Mouse (Mus musculus): Measurements from ENCODE around the gene Gabrb1. TPM values are rescaled to one million over a fixed set of nuclear protein-coding genes. Genes with fewer than 3 reads are reported as not detected.
A peak's percentile ranks its signal among the peaks of the same experiment; 100 is the strongest.
"Not testable (repeated sequence)": the region's sequence is repeated elsewhere in the genome, so short reads cannot be mapped to it uniquely, and the experiment has no call there.

Gene Gabrb1
- polyA plus RNA-seq, 1 experiment from 2014 or later: 0.09 TPM

DNA sequence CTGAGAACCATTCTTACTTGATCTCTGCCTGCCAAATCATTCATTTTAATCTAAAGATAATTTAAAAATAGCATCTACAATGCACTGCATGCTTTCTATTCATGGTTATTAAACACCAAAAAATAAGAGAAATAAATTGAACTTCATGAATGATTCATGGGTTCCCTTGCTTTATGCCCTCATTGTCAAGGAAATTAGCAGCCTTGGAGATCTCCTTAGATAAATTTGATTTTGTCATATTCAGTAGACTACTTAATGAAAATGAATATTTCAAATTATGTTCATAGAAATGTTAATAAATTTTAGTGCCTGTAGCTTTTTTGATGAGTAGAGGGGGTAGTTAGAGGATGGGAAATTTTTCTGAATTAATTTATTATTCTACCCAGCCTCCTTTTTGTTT lies 379.0 kb downstream of the Gabrb1 start:
- H3K9me3 ChIP-seq (ENCODE audit: control insufficient read depth, low read length): no peaks in the 10 kb centered on the region
- H3K36me3 ChIP-seq (ENCODE audit: control insufficient read depth, insufficient read depth, low read length): no peaks in the 10 kb centered on the region
- ATAC-seq (ENCODE audit: low FRiP score, low TSS enrichment): no peak

DNA sequence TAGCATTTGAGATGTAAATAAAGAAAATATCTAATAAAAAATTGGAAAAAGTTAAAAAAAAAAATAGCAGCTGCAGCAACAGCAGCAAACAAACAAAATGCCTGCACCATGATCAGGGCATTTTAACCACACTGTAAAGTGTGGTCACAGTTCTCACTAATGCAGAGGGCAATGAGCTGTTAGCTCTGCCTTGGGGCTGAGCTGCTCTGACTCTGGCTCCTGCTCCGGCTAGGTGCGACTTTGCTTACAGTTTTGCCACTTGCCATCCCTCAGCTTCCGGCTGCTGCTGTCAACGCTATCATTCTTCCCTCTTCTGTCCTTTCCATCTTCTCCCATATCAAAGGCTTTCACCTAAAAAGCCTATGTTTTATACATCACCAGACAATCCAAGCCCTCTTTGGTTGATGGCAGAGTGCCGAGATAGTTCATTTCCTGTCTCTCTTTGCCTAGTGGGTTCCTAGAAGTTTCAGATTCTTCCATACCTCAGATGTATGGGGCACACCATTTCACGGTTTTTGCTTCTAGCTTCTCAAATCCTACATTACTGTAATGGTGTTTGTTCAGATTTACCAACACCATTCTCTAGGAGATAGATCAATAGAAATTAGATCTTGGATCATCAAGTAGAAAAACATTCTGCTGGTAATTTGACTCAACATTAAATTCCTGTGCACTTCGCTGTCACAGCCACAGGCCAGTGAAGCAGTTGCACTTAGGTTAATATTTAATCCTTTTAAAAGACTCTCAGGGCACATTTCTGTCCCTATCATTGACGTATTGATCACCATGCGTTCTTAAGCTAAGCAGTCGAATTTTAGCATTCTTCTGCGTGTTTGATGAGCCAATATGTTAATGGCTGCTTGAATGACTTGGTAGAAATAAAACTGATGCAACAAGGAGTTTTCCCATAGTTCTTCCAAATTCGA lies 385.6 kb downstream of the Gabrb1 start:
- Histone ChIP-seq H3K27ac (ENCODE audit: low read depth, low read length) (no peak overlapping the region), H3K4me3 (ENCODE audit: low read length) (no peak overlapping the region), H3K9ac (ENCODE audit: low read depth, low read length) (no peak overlapping the region), H3K9me3 (ENCODE audit: control insufficient read depth, low read length) (no peaks in the 10 kb centered on the region), H3K36me3 (ENCODE audit: control insufficient read depth, insufficient read depth, low read length) (no peaks in the 10 kb centered on the region), H3K27me3 (ENCODE audit: control insufficient read depth, insufficient read depth, low read length) (no peaks in the 10 kb centered on the region), H3K4me2 (replicated peaks; ENCODE audit: low read depth, low read length) (0 out of 2 replicates have a peak overlapping the region, but pooled peaks have one; percentile 10), H3K4me1 (ENCODE audit: control insufficient read depth, insufficient read depth, low read length) (peaks cover 2% of the 10 kb centered on the region; the same call in 1 of the 2 replicates)
- WGBS: 56% methylated on average over 12 of the region's 12 CpGs
- ATAC-seq (ENCODE audit: low FRiP score, low TSS enrichment): no peak

More for the DNA sequence above, 379.0 kb downstream of the Gabrb1 start:
- H3K27ac ChIP-seq (ENCODE audit: low read depth, low read length): no peak overlapping the region
- no peak overlapping the region for H3K4me3 ChIP-seq (ENCODE audit: low read length)
- H3K4me1 ChIP-seq (ENCODE audit: control insufficient read depth, insufficient read depth, low read length): no peaks in the 10 kb centered on the region
- H3K9ac ChIP-seq (ENCODE audit: low read depth, low read length): no peak overlapping the region
- no peak overlapping the region for H3K4me2 ChIP-seq (replicated peaks; ENCODE audit: low read depth, low read length)
- H3K27me3 ChIP-seq (ENCODE audit: control insufficient read depth, insufficient read depth, low read length): no peaks in the 10 kb centered on the region

DNA sequence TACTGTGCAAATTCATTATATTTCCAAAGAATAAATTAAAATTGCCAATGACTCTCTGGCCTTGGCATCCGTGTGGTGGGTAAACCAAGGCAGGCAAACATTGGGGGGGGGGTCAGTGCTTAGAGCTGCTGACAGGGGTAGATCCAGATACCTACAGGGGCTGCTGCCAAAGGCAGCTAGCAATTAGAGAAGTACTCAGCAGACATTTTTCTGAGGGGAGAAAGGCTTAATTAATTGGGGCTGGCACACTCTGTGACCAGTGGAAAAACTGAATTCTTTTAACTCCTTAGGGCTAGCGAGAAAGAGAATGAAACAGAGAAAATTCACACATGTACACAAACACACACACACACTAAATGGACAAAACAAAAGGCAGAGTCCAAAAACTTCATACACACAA lies 388.3 kb downstream of the Gabrb1 start:
- H3K9ac ChIP-seq (ENCODE audit: low read depth, low read length): no peak overlapping the region
- no peak for ATAC-seq (ENCODE audit: low FRiP score, low TSS enrichment)

DNA sequence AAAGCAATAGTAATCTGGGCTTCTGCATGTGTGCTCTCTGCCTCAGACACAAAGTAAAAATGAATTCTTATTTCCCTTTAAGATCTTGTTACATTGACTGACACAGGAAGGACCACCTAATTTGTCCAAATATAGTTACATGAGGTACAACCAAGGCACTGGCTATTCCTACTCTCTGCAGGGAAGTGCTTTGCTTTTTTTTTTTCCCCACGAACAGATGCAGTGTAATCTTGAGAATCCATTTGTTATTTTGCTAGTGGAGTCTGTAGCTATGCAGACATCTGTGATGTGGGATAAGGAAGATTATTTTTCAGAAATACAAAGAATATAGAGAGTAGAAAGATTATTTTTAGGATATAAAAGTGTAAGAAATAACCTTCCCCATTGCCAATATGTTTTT lies 406.2 kb downstream of the Gabrb1 start:
- 92% methylated on average over 1 of the region's 1 CpGs for WGBS
- Histone ChIP-seq H3K36me3 (ENCODE audit: control insufficient read depth, insufficient read depth, low read length) (no peaks in the 10 kb centered on the region), H3K9me3 (ENCODE audit: control insufficient read depth, low read length) (no peaks in the 10 kb centered on the region), H3K4me3 (ENCODE audit: low read length) (no peak overlapping the region), H3K27ac (ENCODE audit: low read depth, low read length) (no peak overlapping the region), H3K4me2 (replicated peaks; ENCODE audit: low read depth, low read length) (no peak overlapping the region), H3K9ac (ENCODE audit: low read depth, low read length) (no peak overlapping the region), H3K4me1 (ENCODE audit: control insufficient read depth, insufficient read depth, low read length) (no peaks in the 10 kb centered on the region), H3K27me3 (ENCODE audit: control insufficient read depth, insufficient read depth, low read length) (no peaks in the 10 kb centered on the region)
- no peak for ATAC-seq (ENCODE audit: low FRiP score, low TSS enrichment)

More for the DNA sequence above, 388.3 kb downstream of the Gabrb1 start:
- H3K4me3 ChIP-seq (ENCODE audit: low read length): no peak overlapping the region
- peaks cover 2% of the 10 kb centered on the region; the same call in 1 of the 2 replicates for H3K4me1 ChIP-seq (ENCODE audit: control insufficient read depth, insufficient read depth, low read length)
- H3K9me3 ChIP-seq (ENCODE audit: control insufficient read depth, low read length): no peaks in the 10 kb centered on the region
- no peak overlapping the region for H3K27ac ChIP-seq (ENCODE audit: low read depth, low read length)
- H3K27me3 ChIP-seq (ENCODE audit: control insufficient read depth, insufficient read depth, low read length): no peaks in the 10 kb centered on the region
- H3K4me2 ChIP-seq (replicated peaks; ENCODE audit: low read depth, low read length): no peak overlapping the region
- WGBS: 87% methylated on average over 2 of the region's 2 CpGs
- no peaks in the 10 kb centered on the region for H3K36me3 ChIP-seq (ENCODE audit: control insufficient read depth, insufficient read depth, low read length)

DNA sequence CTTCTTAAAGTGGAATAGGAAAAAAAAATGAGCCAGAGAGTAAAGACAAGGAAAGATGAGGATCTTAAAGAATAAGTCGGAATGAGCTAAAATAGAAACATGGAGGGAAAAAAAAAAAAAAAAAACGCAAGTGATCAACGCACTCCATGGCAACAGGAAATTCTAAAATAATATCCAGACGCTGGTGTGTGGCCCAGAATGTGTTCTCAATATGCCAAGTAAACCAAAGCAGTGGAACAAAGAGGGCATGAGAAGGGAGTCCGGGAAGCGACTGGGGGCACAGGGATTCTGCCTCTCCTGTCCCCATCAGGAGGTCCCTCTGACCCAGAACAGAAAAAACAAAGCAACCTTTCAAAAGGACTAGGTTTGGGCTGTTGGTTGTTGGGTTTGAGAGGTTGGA lies 410.9 kb downstream of the Gabrb1 start:
- no peak overlapping the region for H3K27ac ChIP-seq (ENCODE audit: low read depth, low read length)
- WGBS: 73% methylated on average over 6 of the region's 6 CpGs
- no peaks in the 10 kb centered on the region for H3K9me3 ChIP-seq (ENCODE audit: control insufficient read depth, low read length)
- no peak overlapping the region for H3K4me2 ChIP-seq (replicated peaks; ENCODE audit: low read depth, low read length)
- H3K9ac ChIP-seq (ENCODE audit: low read depth, low read length): no peak overlapping the region
- no peak overlapping the region for H3K4me3 ChIP-seq (ENCODE audit: low read length)
- no peak for ATAC-seq (ENCODE audit: low FRiP score, low TSS enrichment)
- H3K27me3 ChIP-seq (ENCODE audit: control insufficient read depth, insufficient read depth, low read length): no peaks in the 10 kb centered on the region
- H3K4me1 ChIP-seq (ENCODE audit: control insufficient read depth, insufficient read depth, low read length): no peaks in the 10 kb centered on the region
- no peaks in the 10 kb centered on the region for H3K36me3 ChIP-seq (ENCODE audit: control insufficient read depth, insufficient read depth, low read length)

DNA sequence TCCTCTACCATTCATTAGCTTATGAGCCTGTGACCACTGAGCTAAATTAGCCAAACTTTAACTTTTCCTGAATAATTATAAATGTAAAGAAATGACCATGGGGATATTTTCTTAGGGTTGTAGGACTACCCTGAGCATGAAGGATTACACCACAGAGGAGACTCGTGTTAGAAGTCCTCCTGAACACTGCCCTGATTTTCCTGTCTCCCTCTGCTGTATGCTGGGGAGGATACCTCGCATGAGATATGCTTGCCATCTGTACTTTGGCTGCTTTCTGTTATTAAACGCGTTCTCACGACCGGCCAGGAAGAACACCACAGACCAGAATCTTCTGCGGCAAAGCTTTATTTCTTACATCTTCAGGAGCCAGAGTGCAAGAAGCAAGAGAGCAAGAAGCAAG lies 411.5 kb downstream of the Gabrb1 start:
- 92% methylated on average over 7 of the region's 7 CpGs for WGBS
- not testable (repeated sequence) for H3K36me3 ChIP-seq (ENCODE audit: control insufficient read depth, insufficient read depth, low read length); H3K4me3 ChIP-seq (ENCODE audit: low read length); H3K9me3 ChIP-seq (ENCODE audit: control insufficient read depth, low read length); H3K27me3 ChIP-seq (ENCODE audit: control insufficient read depth, insufficient read depth, low read length); H3K4me1 ChIP-seq (ENCODE audit: control insufficient read depth, insufficient read depth, low read length); H3K27ac ChIP-seq (ENCODE audit: low read depth, low read length); ATAC-seq (ENCODE audit: low FRiP score, low TSS enrichment); H3K9ac ChIP-seq (ENCODE audit: low read depth, low read length); H3K4me2 ChIP-seq (replicated peaks; ENCODE audit: low read depth, low read length)

DNA sequence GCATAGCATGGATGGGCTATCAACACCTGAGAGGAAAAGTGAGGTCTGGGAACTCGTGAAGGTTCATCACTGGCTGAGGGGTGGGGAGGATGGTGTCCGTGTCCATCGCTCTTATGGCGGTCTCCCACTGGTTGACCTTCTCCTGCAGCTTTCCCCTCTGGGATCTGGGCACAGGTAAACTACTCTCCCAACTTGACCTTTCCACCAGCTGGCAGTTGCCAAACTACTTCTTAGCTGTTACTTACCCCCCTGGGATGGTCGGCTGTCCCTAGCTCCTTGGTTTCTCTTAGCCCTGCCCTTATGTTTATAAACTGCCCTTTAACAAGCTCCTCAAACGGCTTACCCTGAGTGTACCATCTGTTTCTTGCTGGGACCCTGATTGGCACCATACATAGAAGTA lies 418.9 kb downstream of the Gabrb1 start:
- ATAC-seq (ENCODE audit: low FRiP score, low TSS enrichment): no peak
- 94% methylated on average over 6 of the region's 6 CpGs for WGBS

DNA sequence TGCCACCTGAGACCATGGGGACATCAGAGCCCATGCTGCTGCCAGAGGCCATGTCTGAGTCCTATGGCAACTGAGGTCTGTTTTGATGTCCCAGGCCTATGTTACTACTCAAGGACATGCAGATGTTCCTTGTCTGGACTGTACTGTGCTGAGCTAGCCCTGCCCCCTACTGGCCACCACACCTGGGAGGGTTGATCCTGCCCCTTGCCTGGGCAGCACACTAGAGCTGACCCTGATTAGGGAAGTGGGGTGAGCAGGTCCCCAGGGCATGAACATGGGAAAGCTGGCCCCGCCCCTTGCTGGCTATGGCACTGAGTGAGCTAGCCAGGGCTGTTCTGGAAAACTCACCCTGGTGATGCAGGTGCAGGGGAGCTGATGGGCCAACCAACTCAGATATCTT lies 428.6 kb downstream of the Gabrb1 start:
- ATAC-seq (ENCODE audit: low FRiP score, low TSS enrichment): no peak
- WGBS: 79% methylated on average over 1 of the region's 1 CpGs
- Histone ChIP-seq H3K4me2 (replicated peaks; ENCODE audit: low read depth, low read length) (no peak overlapping the region), H3K4me3 (ENCODE audit: low read length) (no peak overlapping the region), H3K36me3 (ENCODE audit: control insufficient read depth, insufficient read depth, low read length) (no peaks in the 10 kb centered on the region), H3K4me1 (ENCODE audit: control insufficient read depth, insufficient read depth, low read length) (no peaks in the 10 kb centered on the region), H3K9ac (ENCODE audit: low read depth, low read length) (no peak overlapping the region), H3K27ac (ENCODE audit: low read depth, low read length) (no peak overlapping the region), H3K27me3 (ENCODE audit: control insufficient read depth, insufficient read depth, low read length) (no peaks in the 10 kb centered on the region), H3K9me3 (ENCODE audit: control insufficient read depth, low read length) (no peaks in the 10 kb centered on the region)

More for the DNA sequence above, 418.9 kb downstream of the Gabrb1 start:
- Histone ChIP-seq H3K4me1 (ENCODE audit: control insufficient read depth, insufficient read depth, low read length) (no peaks in the 10 kb centered on the region), H3K4me2 (replicated peaks; ENCODE audit: low read depth, low read length) (no peak overlapping the region), H3K36me3 (ENCODE audit: control insufficient read depth, insufficient read depth, low read length) (no peaks in the 10 kb centered on the region), H3K27ac (ENCODE audit: low read depth, low read length) (no peak overlapping the region), H3K9ac (ENCODE audit: low read depth, low read length) (no peak overlapping the region), H3K9me3 (ENCODE audit: control insufficient read depth, low read length) (no peaks in the 10 kb centered on the region), H3K27me3 (ENCODE audit: control insufficient read depth, insufficient read depth, low read length) (no peaks in the 10 kb centered on the region), H3K4me3 (ENCODE audit: low read length) (no peak overlapping the region)

DNA sequence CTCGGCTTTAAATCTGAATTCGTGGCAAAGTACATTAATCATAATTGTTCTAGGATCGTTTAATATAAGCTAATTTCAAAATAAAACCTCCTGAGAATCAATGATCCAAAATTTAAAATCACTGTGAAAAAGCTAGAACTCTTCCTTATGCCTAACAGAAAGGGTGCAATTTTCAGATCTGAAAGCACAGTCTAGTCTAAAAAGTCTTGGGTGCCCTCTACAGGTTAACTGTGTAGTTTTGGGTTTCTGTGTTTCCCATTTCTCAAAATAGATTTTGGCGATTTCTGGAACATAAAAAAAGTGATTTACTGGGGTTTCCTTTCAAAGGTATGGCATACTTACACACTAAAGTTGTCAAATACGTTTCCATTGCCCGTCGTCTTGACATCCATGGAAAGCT lies 436.7 kb downstream of the Gabrb1 start:
- Histone ChIP-seq H3K4me1 (ENCODE audit: control insufficient read depth, insufficient read depth, low read length) (no peaks in the 10 kb centered on the region), H3K4me2 (replicated peaks; ENCODE audit: low read depth, low read length) (no peak overlapping the region), H3K36me3 (ENCODE audit: control insufficient read depth, insufficient read depth, low read length) (no peaks in the 10 kb centered on the region), H3K27ac (ENCODE audit: low read depth, low read length) (no peak overlapping the region), H3K27me3 (ENCODE audit: control insufficient read depth, insufficient read depth, low read length) (no peaks in the 10 kb centered on the region), H3K9ac (ENCODE audit: low read depth, low read length) (no peak overlapping the region), H3K4me3 (ENCODE audit: low read length) (no peak overlapping the region), H3K9me3 (ENCODE audit: control insufficient read depth, low read length) (no peaks in the 10 kb centered on the region)
- WGBS: 48% methylated on average over 7 of the region's 7 CpGs
- ATAC-seq (ENCODE audit: low FRiP score, low TSS enrichment): no peak
